Mouse (Mus musculus) mouse embryonic stem cell (cell line): Measurements from ENCODE around the gene Man2a2.

ENCODE experiments used
- in situ Hi-C, 2 experiments: fragments of 300-500 bp; cut with MboI; formaldehyde crosslinking; loops; 1 replicate in 1 of 2; 3 replicates in 1 of 2; pipeline ENCODE4 v1.14.3; 2019 to 2020; ENCODE audit warnings: low sequenced_read_pairs in 2 of 2, low pct_unique_long_range_greater_than_20kb in 1 of 2, mixed read lengths in 1 of 2; ENCODE audit not compliant: unreplicated experiment in 1 of 2

Gene Man2a2

DNA sequence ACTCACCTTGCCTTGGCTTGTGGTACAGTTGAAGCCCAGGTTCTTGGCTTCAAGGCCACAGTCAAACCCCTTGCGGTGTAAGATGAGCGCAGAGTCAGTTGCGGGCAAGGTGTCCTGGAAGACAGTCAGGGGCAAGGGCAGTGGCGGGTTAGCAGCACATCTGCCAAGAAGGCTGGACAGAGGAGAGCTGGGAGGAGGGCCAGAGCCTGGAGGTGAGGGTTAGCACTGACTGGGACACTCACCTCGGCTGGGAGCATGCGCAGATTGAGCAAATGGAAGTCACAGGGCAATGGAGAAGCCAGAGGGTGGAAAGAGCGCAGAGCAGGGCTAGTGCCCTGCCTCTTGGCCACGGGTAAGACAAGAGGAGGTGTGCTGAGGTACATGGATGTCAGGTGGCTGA, 18.3 kb downstream of the Man2a2 start:
- in situ Hi-C loops, result no loop called here

DNA sequence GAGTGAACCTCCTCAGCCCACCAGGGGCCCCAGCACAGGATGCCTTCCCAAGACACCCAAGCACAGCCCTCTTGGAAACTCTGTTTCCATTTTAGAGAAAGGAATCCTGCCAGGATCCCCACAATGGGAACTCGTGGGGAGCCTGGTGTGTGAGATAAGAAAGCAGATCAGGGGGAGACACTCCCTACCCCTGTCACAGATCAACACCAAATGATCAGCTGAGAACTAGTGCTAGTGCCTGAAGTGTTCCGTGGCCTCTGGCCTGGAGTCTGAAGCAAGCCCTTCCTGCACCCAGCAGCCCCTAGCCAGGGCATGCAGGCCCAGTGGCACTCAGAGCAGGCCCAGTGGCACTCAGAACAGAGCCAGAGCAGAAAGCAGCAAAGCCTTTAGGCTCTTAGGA, 20.4 kb downstream of the Man2a2 start:
- in situ Hi-C loops, result no loop called here

DNA sequence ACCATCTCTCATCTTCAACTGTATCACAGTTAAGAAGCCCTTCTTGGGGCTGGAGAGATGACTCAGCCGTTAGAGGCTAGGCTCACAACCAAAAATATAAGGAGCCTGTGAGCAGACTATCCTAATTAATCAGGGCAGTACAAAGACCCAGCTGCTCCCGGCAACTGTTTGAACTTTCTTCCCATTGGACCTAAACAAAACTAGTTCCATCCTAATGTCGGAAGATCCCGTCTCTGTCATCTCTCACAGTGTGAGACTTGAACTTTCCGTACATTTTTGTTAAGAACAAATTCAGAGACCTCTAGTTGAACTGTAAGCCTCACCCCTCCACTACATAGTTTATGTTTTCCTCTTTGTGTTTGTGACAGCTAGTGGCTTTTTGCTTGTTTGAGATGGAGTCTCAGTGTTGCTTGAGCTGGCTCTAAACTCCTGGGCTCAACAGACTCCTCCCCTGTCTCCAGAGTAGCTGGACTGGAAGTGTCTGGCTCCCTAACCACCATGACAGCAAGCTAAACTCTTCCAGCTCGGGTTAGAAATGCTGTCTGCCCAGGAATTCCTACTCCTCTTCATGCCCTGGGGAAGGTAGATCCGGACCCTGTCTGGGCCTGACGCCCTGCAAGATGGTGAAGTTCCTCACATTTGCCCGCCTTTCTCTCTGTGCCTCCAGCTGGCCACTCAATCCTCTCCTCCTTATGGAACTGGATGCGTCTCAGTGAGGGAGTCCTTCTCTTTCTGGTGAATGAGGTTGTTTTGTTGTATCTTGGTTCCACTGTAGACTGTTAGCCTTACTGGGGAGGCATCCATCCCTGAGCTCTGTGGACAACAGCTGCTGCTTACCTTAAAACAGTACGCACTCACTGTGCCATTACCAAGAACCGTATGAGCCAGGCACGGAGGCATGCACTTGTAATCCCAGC, 23.2 kb downstream of the Man2a2 start:
- in situ Hi-C loops, result no loop called here

DNA sequence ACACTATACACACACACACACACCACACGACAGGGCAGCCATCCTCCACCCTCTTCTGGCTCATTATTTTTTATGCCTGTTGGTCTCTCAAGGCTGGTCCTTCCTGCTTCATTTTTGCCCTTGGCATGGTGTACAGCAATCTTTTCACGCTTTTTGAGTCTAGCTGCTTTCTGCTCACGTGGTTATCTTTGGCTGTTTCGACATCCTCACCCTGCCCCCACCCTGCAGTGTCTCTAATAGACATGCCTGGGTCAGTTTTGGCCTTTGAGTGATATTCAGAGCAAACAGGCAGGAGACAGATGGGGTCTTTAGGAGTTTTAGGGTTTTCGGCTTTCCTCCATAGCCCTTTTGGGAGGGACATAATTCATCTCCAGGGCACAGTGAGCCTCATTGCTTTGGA, 24.3 kb downstream of the Man2a2 start:
- in situ Hi-C loops, result no loop called here

DNA sequence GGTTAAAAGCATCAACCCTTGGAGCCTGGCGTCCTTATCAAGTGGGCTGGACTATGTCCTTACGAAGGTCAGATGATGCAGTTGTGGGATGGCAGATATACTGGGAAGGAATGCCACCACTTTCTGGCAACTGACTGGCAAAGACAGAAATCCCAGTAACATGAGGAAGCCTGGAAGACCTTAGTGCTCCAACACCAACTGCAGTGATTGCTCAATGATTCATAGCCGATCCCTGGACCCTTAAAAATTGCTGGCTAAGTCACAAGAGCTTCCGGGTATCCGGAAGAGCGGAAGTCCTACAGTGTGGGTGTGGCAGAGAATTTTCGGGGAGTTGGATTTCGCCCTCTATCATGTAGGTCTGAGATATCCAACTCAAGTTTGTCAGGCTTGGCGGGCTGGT, 25.0 kb downstream of the Man2a2 start:
- in situ Hi-C loops, result no loop called here

DNA sequence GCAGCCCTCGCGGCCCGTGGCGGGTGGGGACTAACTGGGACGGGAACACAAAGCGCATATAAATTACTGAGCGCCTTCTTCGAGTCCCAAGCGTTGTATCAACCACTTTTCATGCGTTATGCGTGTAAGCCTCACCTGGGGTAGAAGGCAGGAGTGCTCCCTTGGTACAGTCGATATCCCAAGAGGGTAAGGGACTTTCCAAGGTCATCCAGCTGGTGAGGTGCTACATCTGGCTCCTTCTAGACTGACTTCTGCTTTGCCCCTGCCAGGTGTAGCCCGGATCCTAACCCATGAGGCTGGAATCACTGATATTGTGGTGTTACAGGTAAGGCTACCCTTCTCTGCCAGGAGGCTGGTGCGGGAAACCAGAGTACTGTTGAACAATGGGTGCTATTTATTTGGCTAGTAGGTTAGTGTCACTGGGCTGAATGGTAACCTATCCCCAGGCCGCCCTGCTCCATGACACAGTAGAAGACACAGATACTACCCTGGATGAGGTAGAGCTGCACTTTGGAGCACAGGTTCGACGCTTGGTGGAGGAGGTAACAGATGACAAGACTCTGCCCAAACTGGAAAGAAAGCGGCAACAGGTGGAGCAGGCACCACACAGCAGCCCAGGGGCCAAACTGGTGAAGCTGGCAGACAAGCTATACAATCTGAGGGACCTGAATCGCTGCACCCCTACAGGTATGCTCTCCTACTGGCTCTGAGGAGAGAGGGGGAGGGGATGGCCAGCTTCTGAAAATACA, 27.7 kb downstream of the Man2a2 start:
- in situ Hi-C loops, result loop anchor here in 1 of 2 experiments (5.0 kb wide), 1 partner anchor 34 kb away; no protein-coding TSS in a partner anchor

DNA sequence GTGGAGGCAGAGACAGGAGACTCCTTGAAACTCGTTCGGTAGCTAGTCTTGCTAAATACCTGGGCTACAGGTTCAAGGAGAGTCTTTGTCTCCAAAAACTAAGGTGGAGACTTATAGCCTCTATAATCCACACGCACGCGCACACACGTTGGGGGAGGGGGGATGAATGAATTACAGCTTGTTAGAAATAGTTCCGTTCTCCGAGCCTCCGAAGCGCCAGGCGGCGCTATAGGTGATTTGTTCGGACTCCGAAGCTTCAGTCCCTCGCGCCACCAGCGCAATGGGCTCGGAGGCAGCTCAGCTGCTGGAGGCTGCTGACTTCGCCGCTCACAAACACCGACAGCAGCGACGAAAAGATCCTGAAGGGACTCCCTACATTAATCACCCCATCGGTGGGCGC, 28.3 kb downstream of the Man2a2 start, which contains the start of gene Hddc3:
TSS of gene Hddc3 (plus strand) at position 247 of the 400 bp plus-strand sequence.
- in situ Hi-C loops, result loop anchor here in 1 of 2 experiments (5.0 kb wide), 1 partner anchor 34 kb away; no protein-coding TSS in a partner anchor

DNA sequence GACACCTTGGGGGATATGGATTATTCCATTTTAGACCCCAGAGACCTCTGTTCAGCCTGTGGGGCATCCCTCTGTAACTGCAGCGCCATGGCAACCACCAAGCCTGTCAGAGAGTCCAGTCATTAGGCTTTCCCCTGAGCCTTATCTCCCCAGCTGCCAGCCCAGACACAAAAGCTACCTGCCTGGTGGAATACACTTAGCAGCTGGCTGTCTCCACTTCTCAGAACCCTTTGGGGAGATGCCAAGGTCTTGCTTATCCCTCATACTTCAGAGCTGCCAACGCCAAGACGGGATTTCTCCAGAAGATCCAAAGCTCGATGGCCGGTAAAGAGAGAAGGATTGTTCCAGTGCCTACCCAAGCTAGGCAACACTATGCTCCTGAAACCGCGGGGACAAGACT, 29.4 kb downstream of the Man2a2 start:
- in situ Hi-C loops, result loop anchor here in 1 of 2 experiments (5.0 kb wide), 1 partner anchor 36 kb away; no protein-coding TSS in a partner anchor

DNA sequence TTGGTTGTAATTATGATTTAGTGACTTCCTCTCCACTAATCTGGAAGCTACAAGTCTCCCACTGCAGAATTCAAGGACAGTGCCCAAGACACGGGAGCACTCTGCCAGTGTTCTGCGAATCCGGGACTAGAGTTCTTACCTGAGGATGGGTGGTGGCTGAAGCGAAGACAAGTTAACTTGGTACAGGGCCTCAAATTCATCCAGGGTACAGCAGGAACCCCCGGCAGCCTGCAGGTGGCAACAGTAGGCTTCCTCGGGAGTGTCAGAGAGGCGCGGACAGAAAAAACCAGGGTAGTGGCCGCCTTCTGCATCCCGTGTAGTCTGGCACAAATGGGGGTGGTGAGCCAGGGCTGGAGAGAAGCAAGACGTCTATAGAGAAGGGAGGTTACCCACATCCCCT, 30.4 kb downstream of the Man2a2 start, which contains the start of gene Unc45a:
TSS of gene Unc45a (minus strand) at position 213 of the 400 bp plus-strand sequence.
- in situ Hi-C loops, result loop anchor here in 1 of 2 experiments (5.0 kb wide), 1 partner anchor 37 kb away; no protein-coding TSS in a partner anchor

DNA sequence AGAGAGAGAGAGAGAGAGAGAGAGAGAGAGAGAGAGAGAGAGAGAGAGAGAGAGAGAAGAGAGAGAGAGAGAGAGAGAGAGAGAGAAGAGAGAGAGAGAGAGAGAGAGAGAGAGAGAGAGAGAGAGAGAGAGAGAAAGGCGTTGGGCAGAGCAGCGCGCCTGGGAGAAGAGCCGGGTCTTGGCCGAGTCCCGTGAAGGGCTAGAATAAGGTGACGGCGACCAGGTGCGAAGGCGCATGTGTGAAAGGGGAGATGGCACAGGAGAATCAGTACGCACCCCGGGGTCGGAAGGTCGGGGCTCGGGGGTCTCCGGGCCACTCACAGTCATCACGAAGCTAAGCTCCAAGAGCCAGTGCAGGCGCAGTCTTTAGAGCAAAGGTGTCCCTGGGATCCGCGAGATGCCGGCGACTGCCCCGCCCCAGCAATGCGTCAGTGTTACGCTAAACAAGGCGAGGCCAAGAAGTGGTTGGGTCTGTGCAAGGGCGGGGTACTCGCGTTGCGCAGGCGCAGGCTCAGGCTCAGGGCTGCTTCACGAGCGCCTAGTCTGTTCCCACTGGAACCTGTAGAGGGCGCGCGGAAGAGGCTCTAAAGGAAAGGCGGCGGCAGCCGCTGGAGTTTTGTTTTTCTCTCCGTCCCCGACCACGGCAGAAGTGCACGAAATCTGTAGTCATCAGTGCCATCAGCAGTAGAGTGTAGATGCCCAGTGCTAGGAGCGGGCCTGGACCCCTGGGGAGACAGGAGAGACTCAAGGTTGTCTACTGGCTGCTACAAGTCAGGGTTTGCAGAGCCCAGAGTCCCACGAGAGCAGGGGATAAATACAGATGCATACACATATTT, 31.2 kb downstream of the Man2a2 start:
- in situ Hi-C loops, result loop anchor here in 1 of 2 experiments (5.0 kb wide), 1 partner anchor 37 kb away; no protein-coding TSS in a partner anchor

DNA sequence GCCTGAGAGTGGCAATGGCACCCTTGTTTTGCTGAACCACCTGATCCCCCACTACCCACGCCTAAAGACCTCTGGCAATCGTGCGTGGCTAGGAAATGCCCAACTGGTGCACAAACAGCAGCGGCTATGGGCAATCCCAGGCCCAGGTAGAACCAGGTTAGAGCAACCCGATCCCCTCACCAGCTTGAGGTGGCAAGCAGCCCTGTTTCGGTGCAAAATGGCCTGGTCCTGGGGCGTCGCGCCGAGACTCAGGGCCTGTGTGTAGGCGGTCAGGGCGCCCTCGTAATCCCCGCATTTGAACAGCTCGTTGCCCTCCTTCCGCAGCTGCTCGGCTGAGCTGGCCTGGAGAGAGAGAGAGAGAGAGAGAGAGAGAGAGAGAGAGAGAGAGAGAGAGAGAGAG, 31.8 kb downstream of the Man2a2 start:
- in situ Hi-C loops, result no loop called here

DNA sequence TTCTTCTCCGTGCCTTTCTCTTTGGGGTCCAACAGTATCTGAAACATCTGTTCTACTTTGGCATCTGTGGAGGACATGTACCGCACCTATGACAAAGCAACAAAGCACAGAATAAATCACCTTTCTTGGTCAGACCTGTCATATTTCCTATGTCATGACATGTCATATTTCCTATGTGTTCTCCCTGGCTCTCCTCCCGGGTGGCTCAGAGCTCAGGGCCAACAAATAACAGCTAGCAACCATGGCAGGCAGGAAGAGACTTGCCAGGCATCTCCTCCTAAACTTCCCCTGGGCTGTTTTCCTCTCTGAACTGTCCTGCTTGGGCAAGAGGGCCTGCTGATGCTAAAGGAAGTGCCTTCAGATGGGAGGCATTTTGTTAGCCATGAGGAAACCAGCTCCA, 34.2 kb downstream of the Man2a2 start:
- in situ Hi-C loops, result no loop called here

DNA sequence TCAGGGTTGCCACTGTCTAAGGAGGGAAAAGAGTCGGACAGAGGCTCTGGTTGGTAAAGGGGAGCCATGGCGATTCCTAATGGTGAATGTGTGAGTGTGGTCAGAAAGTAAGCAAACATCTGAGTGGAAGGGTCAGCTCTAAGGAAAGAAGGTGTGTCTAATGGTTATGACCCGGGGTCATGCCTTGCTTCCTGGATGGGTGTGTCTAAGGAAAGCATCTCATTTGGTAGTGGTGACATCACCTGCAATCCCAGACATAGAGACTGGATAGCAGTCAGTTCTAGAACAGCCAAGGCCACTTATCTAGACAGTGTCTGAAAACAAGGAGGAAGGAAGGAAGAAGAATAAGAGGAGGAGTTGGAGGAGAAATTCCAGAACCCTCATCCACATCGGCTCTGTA, 36.3 kb downstream of the Man2a2 start:
- in situ Hi-C loops, result no loop called here

DNA sequence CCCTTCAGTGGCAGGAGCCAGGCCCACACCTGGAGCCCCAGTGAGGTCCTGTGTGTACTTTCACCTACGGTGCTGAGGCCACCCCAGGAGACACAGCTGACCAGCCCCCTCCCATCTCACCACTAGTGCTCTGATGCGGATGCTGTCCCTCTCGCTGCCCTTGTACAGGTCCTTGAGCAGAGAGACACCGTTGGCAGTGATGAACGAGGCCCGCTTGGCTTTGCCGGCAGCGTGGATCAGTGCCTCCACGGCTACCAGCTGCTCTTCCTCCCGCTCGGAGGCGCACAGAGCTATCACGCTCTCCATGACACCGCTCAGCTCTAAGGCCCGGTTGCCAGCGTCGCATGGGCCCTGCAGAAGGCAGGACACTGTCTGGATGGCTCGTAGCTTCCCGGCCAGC, 39.7 kb downstream of the Man2a2 start:
- in situ Hi-C loops, result no loop called here

DNA sequence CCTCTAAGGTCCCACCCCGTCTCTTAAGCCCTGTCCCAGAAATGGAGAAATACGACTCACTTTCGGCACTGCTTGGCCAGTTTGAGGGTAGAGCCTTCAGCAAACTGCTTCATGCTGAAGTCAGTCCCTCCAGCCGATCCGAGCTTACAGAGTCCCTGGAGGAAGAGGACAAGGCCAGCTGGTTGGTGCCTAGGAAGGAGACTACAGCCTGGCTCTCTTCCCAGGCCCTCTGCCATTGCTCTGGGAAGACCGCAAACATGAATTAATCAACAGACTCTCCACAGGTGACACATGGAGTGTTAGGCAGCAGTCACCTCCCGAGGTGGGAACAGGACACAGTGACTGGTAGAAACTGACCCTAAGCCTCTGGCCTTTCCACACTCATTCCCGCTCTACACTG, 40.9 kb downstream of the Man2a2 start:
- in situ Hi-C loops, result no loop called here

DNA sequence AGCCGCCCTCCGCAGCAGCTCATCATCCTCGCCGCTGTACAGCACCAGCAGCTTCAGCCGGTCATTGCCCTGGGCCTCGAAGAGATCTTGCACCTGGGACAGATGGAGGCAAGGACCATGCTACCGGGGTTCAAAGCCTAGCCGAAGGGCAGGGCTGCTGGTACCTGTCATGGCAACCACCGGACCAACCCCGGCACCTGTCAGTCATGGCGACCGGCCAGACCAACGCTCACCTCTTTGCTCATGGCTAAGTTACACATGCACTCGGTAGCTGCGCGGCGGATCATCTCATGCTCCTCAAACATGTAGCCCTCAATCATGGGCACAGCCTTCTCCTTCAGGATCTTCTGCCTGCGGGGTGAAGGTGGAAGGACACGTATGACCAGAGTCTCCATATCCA, 45.1 kb downstream of the Man2a2 start:
- in situ Hi-C loops, result no loop called here

DNA sequence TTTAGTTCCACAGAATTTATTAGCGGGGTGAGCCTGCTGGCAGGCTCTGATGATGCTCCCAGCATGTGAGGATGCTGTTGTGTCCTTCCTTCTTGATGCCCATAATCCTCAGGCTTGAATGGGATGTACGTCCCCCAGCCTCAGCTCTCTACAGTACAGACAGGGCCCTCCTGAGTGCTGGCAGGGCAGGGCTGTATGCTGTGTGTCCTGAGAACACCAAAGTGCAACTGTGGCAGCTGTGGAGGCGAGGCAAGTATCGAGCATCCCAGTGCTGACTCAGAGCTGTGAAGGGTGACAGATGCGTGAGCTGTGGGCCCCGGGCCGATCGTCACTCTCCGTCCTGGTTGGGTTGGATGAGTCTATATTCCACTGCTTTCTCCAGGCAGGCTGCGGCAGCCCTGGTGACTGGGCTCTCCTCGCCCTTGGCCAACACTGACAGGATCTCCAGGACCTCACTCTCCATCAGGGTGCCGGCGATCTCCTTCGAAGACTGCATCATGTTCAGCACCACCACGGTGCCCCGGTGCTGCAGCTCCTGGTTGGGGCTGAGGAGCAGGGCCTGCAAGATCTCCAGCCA, 45.8 kb downstream of the Man2a2 start:
- in situ Hi-C loops, result no loop called here

DNA sequence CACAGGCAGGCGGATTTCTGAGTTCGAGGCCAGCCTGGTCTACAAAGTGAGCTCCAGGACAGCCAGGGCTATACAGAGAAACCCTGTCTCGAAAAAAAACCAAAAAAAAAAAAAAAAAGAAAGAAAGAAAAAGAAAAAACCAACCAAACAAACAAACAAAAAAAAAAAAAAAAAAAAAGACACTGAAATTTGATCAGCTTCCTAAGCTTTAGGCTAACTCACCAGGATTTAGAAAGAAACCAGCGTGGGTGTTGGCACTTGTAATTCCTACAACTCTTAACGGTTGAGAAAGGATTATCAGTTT, 46.4 kb downstream of the Man2a2 start:
- in situ Hi-C loops, result loop anchor here in 1 of 2 experiments (25.0 kb wide), 2 partner anchors 637 to 887 kb away; no protein-coding TSS in a partner anchor
